Comparison of ENCODE assay signal across 20 mouse cellular contexts in the genomic region with DNA sequence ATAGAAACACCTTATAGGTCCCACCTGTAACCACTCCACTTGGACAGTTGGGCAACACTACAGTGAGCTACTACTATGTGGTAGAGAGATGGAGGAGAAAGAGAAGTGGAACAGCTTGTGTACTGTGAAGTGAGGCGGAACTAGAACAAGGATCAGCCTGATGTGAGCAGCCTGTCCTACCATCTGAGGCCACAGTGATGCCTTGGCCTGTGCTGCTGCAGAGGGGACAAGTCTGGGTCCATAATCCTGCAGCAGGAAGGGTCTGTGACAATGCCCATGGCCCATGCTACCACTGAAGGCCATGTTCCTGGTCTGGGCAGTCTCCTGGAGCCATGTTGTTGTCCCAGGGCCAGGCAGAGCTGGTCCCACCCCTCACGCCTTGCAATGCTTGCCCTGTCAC.
"Had no signal": no experiment of that assay in that cellular context is flagged by ENCODE, and none has a peak within 500 bp of the region (broad histone marks: within the 10 kb centered on the region; RNA-seq: fewer than 3 reads in every experiment).

No protein-coding gene starts in this region.

- H3K4me2 ChIP-seq: hindbrain, embryonic 15.5 days; kidney, embryonic 15.5 days; limb, embryonic 13.5 days; midbrain, embryonic 13.5 days; neural tube, embryonic 13.5 days had no signal

- H3K27me3 ChIP-seq: hindbrain, embryonic 15.5 days; kidney, embryonic 15.5 days; limb, embryonic 13.5 days; midbrain, embryonic 13.5 days; neural tube, embryonic 13.5 days had no signal

- H3K36me3 ChIP-seq: hindbrain, embryonic 15.5 days; kidney, embryonic 15.5 days; limb, embryonic 13.5 days; midbrain, embryonic 10.5 days; midbrain, embryonic 13.5 days; neural tube, embryonic 13.5 days had no signal

- H3K4me3 ChIP-seq: hindbrain, embryonic 15.5 days; kidney, embryonic 15.5 days; layer of hippocampus, adult 2 months; limb, embryonic 13.5 days; midbrain, embryonic 10.5 days; midbrain, embryonic 13.5 days; myocyte; neural tube, embryonic 13.5 days had no signal

- H3K9me3 ChIP-seq: hindbrain, embryonic 15.5 days; kidney, embryonic 15.5 days; limb, embryonic 13.5 days; midbrain, embryonic 10.5 days; midbrain, embryonic 13.5 days; neural tube, embryonic 13.5 days had no signal

- H3K4me1 ChIP-seq: hindbrain, embryonic 15.5 days; kidney, embryonic 15.5 days; limb, embryonic 13.5 days; midbrain, embryonic 10.5 days; midbrain, embryonic 13.5 days; neural tube, embryonic 13.5 days had no signal

- H3K9ac ChIP-seq: hindbrain, embryonic 15.5 days; kidney, embryonic 15.5 days; limb, embryonic 13.5 days; liver, embryonic 14.5 days; midbrain, embryonic 13.5 days; neural tube, embryonic 13.5 days had no signal

- H3K27ac ChIP-seq: hindbrain, embryonic 15.5 days; kidney, embryonic 15.5 days; limb, embryonic 13.5 days; liver, embryonic 14.5 days; midbrain, embryonic 10.5 days; midbrain, embryonic 13.5 days; neural tube, embryonic 13.5 days had no signal

- ATAC-seq: midbrain, embryonic 13.5 days; midbrain, embryonic 16.5 days had no signal

- DNase-seq: layer of hippocampus, postnatal 36 days; left cerebral cortex, postnatal 4 days; liver; lung, adult 2 months; lung, postnatal 14 days; lung, postnatal 4 days; retina, postnatal 1 day; right cerebral cortex, postnatal 25 days; spleen, adult 18-20 months; thymus, adult 18-20 months had no signal
